Mouse (Mus musculus): ENCODE results near the gene Pygm.
A peak's percentile ranks its signal among the peaks of the same experiment; 100 is the strongest.

Gene Pygm

DNA sequence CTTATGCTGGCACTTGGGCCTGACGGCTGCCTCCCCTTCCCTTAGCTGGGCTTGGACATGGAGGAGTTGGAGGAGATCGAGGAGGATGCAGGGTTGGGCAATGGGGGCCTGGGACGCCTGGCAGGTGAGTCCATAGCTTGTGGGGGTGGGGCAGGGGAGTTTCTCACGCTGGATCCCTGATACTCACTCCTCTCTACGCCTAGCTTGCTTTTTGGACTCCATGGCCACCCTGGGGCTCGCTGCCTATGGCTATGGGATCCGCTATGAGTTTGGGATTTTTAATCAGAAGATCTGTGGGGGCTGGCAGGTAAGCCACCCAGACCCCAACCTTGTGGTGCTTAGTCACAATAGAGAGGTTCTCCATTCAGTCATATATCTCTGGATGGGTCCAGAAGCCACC, 1.6 kb downstream of the Pygm start:
- DNase-seq (ENCODE audit: low read depth) = no peak

DNA sequence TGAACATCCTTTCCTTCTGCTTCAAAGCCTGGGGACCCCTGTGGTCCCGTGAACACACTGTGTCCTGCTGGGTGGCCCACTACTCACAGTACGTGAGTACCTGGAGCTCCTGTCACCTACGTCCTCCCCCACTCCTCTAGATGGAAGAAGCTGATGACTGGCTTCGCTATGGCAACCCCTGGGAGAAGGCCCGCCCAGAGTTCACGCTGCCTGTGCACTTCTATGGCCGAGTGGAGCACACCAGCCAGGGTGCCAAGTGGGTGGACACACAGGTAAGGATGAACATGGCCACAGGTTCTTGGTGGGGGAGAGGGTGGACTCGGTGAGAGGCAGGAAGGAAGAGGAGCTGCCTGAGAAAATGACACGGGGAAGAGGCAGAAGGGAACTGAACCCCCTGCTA, 2.0 kb downstream of the Pygm start:
- DNase-seq (ENCODE audit: low read depth) = no peak

DNA sequence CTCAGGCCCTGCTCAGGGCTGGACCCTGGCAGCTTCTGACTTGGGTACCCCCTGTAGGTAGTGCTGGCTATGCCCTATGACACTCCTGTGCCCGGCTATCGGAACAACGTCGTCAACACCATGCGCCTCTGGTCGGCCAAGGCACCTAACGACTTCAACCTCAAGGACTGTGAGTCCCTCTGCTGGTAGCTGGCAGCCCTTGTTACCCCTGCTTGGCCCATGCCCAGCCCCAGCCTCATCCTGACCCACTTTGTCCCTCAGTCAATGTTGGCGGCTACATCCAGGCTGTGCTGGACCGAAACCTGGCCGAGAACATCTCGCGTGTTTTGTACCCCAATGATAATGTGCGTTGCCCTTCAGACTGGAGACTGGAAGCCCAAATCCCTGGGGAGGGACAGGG, 3.8 kb downstream of the Pygm start:
- DNase-seq (ENCODE audit: low read depth) = no peak

DNA sequence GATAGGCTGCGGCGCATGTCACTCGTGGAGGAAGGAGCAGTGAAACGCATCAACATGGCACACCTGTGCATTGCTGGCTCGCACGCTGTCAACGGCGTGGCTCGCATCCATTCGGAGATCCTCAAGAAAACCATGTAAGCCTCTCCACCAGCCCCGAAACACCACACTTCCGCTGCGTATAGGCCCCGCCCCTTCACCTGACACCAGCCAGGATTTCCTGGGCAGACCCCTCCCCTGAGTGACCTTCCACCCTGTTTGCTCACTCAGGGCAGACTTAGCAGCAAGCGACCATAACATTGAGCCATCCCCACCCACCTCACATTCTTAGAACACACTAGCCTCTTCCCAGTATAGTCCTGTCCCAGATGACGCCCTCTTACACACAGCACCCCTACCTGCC, 5.6 kb downstream of the Pygm start:
- no peak for DNase-seq (ENCODE audit: low read depth)

DNA sequence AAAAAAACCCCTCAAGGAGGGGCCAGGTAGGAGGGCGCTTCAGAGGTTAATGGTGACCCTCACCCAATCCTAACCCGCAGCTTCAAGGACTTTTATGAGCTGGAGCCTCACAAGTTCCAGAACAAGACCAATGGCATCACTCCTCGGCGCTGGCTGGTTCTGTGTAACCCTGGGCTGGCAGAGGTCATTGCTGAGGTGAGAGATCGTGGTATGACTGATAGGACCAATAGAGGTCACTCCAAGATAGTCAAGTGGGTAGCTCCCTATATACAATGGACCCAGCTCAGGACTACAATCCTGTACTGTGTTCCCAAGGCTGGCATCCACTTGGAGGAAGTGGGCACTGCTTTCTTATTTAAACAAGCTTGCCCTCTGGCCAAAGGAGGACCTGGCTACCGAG, 6.1 kb downstream of the Pygm start:
- DNase-seq (ENCODE audit: low read depth) = no peak

DNA sequence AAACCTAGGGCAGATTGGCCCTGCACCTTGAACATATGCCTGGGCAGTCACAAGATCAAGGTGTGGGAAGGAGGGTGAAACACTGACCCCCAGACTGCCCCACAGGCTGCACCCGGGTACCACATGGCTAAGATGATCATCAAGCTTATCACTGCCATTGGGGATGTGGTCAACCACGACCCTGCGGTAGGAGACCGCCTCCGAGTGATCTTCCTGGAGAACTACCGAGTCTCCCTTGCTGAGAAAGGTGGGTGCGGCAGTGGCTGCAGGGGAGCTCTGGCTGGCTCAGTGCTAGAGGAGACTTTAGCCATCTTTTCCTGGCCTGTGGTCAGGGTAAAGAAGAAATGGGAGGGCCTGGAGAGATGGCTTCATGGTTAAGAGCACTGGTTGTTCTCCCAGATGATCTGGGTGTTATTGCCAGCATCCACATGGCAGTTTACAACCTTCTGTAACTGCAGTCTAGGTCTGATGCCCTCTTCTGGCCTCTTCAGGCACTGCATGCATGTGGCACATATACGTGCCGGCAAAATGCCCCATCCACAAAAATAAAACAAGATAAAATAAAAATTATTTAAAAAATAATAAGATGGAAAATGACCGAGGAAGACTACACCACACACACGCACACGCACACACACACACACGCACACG, 8.7 kb downstream of the Pygm start:
- DNase-seq (ENCODE audit: low read depth) = no peak

DNA sequence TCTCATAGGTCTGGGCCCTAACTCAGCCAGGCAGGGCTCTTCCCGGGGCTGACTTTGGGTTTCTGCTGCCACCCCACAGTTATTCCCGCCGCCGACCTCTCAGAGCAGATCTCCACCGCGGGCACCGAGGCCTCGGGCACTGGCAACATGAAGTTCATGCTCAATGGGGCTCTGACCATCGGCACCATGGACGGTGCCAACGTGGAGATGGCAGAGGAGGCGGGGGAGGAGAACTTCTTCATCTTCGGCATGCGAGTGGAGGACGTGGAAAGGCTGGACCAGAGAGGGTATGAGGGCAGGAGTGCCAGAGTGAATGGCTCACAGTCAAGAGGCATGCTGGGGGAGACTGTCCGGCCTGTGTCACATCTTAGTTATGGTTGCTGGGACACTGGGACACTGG, 9.4 kb downstream of the Pygm start:
- no peak for DNase-seq (ENCODE audit: low read depth)

DNA sequence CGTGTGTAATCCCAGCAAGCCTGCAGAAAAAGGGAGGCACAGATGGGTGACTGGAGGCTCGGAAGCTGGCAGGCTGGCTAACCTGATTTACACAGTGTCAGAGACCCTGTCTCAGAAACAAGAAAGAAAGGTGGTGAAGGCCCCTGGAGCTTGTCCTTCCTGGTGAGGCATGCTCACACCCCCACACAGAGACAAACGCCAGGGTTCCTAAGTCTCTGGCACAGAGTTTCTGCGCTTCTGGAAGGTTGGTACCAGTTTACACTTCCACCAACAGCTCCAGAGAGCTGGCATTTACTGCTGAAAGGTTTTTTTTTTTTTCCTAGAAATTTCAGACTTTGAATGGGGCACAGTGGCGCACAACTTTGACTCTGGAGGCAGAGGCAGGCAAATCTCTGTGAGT, 12.0 kb downstream of the Pygm start:
- DNase-seq (ENCODE audit: low read depth) = no peak

DNA sequence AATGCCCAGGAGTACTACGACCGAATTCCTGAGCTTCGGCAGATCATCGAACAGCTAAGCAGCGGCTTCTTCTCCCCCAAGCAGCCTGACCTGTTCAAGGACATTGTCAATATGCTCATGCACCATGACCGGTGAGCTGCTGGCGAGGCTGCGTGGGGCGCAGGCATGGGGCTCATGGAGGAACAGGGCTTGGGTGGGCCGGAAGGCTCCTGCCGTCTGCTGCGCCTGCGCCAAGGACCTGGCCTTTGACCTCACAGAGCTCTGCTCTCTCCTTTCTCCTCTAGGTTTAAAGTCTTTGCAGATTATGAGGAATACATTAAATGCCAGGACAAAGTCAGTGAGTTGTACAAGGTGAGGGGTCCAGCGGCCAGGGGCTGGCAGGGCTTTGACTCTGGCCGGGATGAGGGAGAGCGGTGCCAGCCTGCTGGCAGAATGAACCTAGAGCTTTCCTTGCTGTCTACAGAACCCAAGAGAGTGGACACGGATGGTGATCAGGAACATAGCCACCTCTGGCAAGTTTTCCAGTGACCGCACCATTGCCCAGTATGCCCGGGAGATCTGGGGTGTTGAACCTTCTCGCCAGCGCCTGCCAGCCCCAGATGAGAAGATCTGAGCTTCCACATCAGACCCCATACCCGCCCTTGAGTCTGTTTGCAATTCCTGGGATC, 13.5 kb downstream of the Pygm start:
- DNase-seq (ENCODE audit: low read depth) = no peak

DNA sequence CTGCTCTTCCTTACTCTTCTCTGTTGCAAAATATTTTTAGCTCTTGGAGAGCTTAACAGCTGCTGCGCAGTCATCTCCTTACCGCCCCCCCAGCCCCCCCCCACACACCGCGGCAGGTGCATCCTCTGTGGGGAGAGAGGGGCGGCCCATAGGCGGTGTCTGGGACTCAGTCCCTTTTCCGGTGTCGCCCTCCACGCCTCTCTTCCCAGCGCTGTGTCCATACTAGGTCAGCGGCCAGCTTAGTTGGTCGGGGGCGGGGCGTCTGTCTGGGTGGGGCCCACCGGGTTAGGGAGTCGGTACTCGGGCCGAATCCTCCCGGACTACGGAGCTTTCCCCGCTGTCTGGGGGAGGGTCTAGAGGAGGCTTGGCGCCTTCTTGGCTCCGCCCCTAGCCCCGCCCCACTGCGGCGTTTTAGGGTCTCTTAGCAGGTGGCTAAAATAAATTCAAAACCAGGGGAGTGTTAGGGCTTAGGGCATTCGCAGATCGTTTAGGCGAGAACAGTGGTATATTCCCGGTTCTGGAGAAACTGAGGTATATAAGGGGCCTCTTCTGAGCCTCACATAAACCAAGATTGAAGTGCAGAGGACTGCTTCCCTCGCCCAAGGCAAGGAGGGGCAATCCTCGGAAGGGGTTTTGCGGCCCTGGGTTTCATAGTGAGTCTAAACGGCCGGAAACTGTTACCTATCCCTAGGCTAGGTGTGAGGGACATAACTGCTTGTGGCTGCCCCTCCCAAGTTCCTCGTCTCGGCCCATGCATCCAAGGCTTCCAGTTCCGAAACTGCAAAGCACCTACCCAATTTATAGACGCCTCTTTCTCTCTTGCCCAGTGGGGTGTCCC, 14.5 kb downstream of the Pygm start:
- no peak for DNase-seq (ENCODE audit: low read depth)

DNA sequence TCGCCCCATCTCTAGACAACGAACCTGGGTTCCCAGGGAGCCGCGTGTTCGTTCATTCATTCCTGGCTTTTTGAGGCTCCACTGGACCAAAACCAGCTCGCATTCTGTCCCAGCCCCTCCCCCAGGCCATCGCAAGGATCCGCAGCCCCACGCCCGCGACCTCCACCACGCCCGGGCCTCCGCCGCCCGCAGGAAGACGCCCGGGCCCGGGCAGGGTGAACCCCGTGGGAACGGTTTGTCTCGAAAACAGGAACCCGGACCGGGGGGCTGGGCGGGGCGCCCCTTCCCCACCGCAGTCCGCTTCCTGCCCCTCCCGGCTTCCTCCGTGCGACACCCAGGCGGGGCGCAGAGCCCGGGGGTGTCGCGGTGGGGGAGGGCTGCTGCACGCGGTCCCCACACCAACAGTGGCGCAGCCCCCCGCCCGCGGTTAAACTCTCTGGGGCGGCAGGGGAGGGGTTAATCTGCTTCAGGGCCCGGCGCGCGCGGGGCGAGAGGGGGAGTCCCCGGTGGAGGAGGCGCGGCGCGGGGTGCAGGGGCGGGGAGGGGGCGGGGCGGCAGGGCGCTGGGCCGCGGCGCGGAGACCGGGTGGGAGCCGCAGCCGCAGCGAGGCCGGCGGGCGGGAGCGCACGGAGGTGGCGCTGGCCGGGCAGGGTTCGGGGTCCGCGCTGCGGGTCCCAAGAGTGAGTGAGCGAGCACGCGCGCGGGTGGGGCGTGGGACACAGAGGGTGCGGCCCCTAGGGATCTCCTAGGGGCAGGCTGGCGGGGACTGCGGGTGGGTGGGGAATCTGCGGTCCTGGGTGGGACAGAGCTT, 15.3 kb downstream of the Pygm start, which contains the start of gene Rasgrp2:
Gene Rasgrp2, plus strand, starts transcription at position 56 of the 811 bp plus-strand sequence.
- DNase-seq (ENCODE audit: low read depth) = no peak

DNA sequence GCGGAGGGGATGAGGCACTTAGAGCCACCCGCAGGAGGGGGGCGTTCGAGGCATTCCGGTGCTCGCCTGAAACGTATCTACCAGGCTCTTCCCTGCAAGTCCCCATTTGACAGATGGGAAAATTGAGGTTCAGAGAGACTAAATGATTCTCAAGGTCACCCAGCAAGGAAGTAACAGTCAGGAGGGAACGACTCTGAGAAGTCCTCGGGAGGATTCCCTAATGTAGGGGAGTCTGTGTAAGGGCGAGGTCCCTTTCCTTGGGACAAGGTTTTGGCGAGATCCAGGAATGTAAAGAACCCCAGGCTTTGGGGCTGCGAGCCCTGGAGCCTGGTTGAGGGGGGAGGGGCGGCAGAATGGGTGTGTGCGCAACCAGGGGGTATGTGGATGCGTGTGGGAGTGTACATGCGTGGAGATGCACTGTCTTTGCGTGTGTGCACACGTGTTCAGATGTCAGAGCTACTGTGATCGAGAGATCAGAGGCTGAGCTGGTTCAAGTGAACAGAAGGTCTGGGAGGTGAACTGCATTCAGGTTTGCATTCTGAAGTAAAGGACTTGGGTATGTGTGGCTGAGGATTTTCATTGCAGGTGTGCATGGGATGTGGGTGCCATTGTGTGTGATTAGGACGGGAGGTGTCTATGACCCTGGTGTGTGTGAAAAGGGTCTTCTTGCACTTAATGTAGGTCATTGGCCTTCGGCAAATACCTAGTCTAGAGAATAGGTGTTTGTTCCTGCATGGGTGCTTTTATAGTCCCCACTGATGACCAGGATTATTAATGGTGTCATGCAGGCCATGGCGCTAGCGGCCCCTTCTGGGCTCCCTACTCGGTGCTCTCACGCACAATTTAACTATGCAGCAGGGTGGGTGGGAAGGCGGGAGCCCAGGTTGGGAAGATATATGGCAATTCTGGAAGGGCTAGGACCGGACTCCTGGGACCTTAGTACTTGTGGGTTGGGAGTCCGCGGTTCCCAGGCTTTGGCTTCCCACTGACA, 16.2 kb downstream of the Pygm start:
- DNase-seq (ENCODE audit: low read depth) = no peak

DNA sequence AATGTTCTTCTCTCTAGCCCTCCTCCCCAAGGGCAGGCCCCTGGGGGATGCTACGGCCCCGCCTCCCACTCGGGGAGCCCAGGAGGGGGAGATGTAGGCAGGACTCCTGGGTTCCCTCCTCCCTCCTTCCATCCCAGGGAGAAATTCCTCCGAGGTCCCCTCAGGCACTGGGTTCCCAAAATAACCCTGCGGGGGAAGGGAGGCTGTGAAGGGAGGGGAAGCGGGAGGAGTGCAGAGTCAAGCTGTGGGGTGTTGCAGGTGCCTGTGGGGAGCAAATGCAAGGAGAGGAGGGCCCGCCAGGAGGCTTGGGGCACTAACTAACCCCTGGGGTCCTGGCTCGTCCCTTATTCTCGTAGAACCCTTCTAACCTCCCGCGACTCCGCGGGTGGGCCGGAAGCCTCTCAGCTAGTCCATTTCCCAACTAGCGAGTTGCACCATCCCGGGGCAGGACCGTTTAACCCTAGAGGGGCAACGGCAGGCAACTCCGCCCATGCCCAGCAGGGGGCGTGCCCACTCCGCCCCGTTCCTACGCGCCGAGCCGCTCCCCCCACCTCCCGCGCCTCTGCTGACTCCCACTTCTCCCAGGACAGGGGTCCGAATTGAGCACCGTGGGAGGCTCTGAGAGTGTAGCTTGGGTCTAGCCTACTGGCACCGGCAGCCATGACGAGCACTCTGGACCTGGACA, 17.1 kb downstream of the Pygm start:
- peak; percentile 16 for DNase-seq (ENCODE audit: low read depth)

DNA sequence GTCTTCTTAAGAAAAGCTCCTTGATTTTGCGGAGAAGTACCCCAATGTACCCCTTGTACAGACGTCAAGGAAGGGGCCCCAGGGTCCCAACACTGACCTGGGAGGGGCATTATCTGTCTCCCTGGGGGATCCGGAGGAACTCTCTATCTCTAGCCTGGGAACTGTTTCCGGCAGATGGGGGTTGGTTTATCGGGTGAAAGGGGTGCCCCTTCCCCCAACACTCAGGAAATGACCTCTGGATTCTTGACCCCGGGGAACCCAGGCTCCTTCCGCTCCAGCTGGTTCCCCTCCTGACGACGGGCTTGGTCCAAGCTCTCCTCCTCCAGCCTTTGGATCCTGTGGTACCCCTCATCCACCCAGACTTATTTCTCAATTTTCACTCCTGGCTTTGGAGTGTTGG, 17.8 kb downstream of the Pygm start:
- no peak for DNase-seq (ENCODE audit: low read depth)

DNA sequence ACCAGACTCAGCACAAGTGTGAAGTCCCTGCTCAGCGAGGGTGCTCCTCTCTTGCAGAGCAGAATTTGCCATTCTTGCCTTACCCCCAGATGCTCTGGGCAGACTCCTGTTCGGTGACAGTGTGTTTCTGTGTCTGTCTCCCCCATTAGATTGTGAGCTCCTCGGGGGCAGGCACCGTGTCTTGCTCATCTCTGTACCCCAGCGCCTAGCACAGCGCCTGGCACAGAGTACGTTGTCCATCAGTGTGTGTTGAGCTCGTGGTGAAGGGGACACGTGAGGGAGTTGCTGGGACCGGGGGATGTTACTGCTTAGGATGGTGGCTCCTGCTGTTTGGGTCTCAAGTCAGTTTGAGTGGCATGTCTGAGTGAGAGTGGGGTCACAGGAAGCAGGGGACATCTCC, 19.7 kb downstream of the Pygm start:
- DNase-seq (ENCODE audit: low read depth) = no peak

DNA sequence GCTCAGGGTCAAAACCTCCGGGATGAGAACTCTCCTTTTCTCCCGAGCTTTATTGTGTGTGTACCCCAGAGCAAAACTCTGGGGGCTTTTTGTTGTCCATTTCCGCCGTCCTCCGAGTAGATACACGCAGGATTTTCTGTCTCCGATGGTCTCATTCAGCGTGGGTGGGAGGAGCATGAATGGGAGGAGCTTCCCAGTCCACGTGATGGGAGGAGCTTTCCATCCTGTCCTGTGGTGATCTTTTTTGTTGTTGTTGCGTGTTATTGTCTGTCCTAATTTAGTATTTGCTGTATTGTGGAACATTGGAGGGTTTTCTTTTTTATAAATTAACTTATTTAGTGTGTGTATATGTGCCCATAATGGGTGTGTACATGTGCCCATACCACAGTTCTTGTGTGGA, 21.2 kb downstream of the Pygm start:
- no peak for DNase-seq (ENCODE audit: low read depth)

DNA sequence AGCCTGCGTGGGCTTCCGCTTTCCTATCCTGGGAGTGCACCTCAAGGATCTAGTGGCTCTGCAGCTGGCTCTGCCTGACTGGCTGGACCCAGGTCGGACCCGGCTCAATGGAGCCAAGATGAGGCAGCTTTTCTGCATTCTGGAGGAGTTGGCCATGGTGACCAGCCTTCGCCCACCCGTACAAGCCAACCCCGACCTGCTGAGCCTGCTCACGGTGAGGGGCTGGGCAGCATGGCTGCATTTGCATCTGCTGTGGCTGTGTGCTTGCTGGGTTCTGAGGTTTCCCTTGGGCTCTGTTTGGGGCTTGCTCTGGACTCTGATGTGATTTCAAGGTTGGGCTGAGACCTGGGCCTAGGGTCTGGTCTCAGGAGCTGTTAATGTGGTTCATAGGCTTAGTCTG, 22.9 kb downstream of the Pygm start:
- no peak for DNase-seq (ENCODE audit: low read depth)

DNA sequence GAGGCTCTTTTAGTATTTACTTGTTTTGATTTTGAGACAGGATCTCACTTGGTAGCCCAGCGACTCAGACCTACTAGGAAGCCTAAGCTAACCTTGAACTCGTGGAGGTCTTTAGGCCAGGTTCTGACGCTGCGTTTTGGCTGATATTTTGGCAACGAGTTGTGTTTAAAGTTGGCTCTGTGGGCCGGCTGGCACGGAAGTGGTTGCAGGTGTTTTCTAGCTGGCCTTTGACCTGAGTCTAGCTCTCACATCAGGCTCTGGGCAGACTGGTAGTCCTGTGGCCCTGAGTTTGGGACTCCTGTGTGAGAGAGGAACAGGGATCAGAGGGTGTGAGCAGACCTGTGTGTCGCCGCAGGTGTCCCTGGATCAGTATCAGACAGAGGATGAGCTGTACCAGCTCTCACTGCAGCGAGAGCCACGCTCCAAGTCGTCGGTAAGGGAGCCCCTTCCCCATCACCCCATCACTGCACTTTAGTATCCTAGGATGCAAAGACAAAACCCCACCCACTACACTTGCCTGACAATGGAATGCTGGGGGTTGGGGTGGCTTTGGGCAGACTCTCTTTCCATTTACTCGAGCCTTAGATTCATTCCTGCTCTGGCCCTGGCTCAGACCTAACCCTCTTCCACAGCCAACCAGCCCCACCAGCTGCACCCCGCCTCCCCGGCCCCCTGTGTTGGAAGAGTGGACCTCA, 23.8 kb downstream of the Pygm start:
- no peak for DNase-seq (ENCODE audit: low read depth)

DNA sequence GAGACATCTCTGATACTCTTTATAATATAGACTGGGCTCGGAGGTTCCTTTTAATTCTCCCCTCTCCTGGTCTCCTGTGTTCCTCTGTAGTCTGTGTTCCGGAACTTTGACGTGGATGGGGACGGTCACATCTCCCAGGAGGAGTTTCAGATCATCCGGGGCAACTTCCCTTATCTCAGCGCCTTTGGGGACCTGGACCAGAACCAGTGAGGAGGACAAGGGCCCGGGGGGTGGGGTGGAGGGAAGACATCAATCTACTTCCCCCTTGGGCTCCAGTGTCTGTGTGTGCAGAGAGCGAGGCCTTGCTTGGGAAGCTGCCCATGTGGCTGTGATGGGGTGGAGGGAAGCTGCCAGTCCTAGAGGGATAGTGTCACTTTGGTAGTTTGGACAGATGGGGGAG, 24.6 kb downstream of the Pygm start:
- no peak for DNase-seq (ENCODE audit: low read depth)

DNA sequence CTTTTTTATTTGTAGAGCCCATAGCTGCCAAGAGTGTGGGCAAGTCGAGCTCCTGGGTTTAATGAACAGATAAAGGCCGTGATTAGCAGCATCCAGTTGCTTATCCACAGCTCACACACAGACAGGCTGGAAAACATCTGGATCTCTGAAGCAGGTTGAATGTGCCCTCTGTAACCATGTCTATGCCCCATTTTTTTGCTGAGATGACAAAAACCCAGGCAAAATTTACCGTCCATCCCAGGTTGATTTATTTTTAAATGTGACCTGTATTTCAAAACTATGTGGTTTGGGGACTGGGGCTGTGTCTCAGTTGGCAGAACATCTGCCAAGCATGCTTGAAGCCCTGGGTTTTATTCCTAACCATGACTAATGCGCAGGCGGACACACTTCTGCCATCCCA, 25.0 kb downstream of the Pygm start:
- DNase-seq (ENCODE audit: low read depth) = no peak

Measured in fibroblast of lung, adult 2 months (primary cell).